ENCODE assay signal across 21 mouse cellular contexts in genomic region chr2:35803095-35803494, GRCm38 (mm10).
DNase-seq lines count a peak whose midpoint lies in the region; ATAC-seq and TF ChIP-seq lines count a peak whose summit lies in the region.
"Had no signal": no experiment of that assay in that cellular context is flagged by ENCODE, and none has a peak within 500 bp of the region (broad histone marks: within the 10 kb centered on the region; RNA-seq: fewer than 3 reads in every experiment).

No protein-coding gene starts in this region.

- 85% methylated on average over 11 of the region's 11 CpGs for WGBS in forebrain, embryonic 13.5 days

- 0 out of 2 replicates have a peak, but pooled peaks cover 3% of the 10 kb centered on the region for H3K9me3 ChIP-seq in forebrain, embryonic 13.5 days (replicated peaks)
- H3K9me3 ChIP-seq: embryonic facial prominence, embryonic 12.5 days; G1E had no signal

- 0 out of 2 replicates have a peak, but pooled peaks cover 2% of the 10 kb centered on the region for H3K27me3 ChIP-seq in forebrain, embryonic 13.5 days

- H3K4me3 ChIP-seq in left cerebral cortex, adult 2 months = no peak overlapping the region
- no peak overlapping the region for H3K4me3 ChIP-seq in forebrain, embryonic 13.5 days
- H3K4me3 ChIP-seq: embryonic facial prominence, embryonic 10.5 days; embryonic facial prominence, embryonic 12.5 days had no signal

- TF ChIP-seq CTCF in left cerebral cortex, adult 2 months (IDR thresholded peaks at IDR 0.05) = no peak

- intact Hi-C loops in left cerebral cortex, postnatal 4 days (cut with DNase I) = no loop called here
- intact Hi-C loops in left cerebral cortex, adult 2 months (cut with DNase I) = no loop called here

- DNase-seq in cerebellum, postnatal 10 days = peak; percentile 39 to 45
- DNase-seq in cerebellum, adult 9-11 months = no peak
- DNase-seq in left cerebral cortex, postnatal 4 days = peak; percentile 43
- no peak for DNase-seq in left cerebral cortex, adult 2 months (ENCODE audit: extremely low spot score in 1 of 2, low spot score in 2 of 2)
- peak; percentile 59 for DNase-seq in Muller cell, postnatal 12 days (ENCODE audit: inconsistent ontology term)
- DNase-seq: adrenal gland, adult 8-10 months; adrenal gland, postnatal 14 days; adrenal gland, postnatal 36 days; B cell, adult 2 months; cerebellum, adult 11-12 months; cerebellum, adult 2 months; cerebellum, adult 9-10 months; cerebellum, postnatal 25 days had no signal

- H3K9ac ChIP-seq in forebrain, embryonic 13.5 days = no peak overlapping the region
- H3K9ac ChIP-seq: embryonic facial prominence, embryonic 12.5 days had no signal

- H3K27ac ChIP-seq in left cerebral cortex, adult 2 months = no peak overlapping the region
- no peak overlapping the region for H3K27ac ChIP-seq in forebrain, embryonic 13.5 days
- H3K27ac ChIP-seq: embryonic facial prominence, embryonic 10.5 days; embryonic facial prominence, embryonic 12.5 days had no signal

- H3K4me2 ChIP-seq in forebrain, embryonic 13.5 days = no peak overlapping the region
- H3K4me2 ChIP-seq: embryonic facial prominence, embryonic 12.5 days had no signal

- H3K4me1 ChIP-seq in forebrain, embryonic 13.5 days = peaks cover 11% of the 10 kb centered on the region; the same call in 1 of the 2 replicates
- H3K4me1 ChIP-seq: embryonic facial prominence, embryonic 12.5 days had no signal

- H3K36me3 ChIP-seq in forebrain, embryonic 13.5 days (ENCODE audit: poor library complexity, severe bottlenecking) = no peaks in the 10 kb centered on the region
- H3K36me3 ChIP-seq: embryonic facial prominence, embryonic 10.5 days; embryonic facial prominence, embryonic 12.5 days; G1E had no signal

- ATAC-seq in forebrain, embryonic 13.5 days = no peak
- ATAC-seq: activated CD4-positive, CD25-positive, alpha-beta regulatory T cell, adult 4 months; CD4-positive, CD25-positive, alpha-beta regulatory T cell, adult 4 months; forebrain, embryonic 14.5 days; forebrain, embryonic 16.5 days had no signal

Comparison
In these comparisons a context has a peak if more than half of its experiments do, and no peak if none do; other contexts are left out.
1. DNase-seq: peak in cerebellum, postnatal 10 days (2 of 2), left cerebral cortex, postnatal 4 days (single experiment) and Muller cell, postnatal 12 days (single experiment); none in cerebellum, adult 9-11 months (single experiment) and left cerebral cortex, adult 2 months (0 of 2).